Mouse (Mus musculus) layer of hippocampus, adult 9-10 months (tissue): Measurements from ENCODE around the gene Fgd2.

Experiments
- DNase-seq: peaks from one replicate; pipeline ENCODE4 v3.0.0; 2022; ENCODE audit warnings: low spot score

Fgd2 gene

GRCm38 (mm10) chr17:29398434-29399026 lies 37.8 kb downstream of the Fgd2 start:
- no peak for DNase-seq

- DNase-seq = no peak
These were observed 38.7 kb downstream of the Fgd2 start for GRCm38 (mm10) chr17:29399241-29399910.

- DNase-seq = no peak
These were observed 39.3 kb downstream of the Fgd2 start for GRCm38 (mm10) chr17:29400044-29400443.

- no peak for DNase-seq
These were observed 41.1 kb downstream of the Fgd2 start for GRCm38 (mm10) chr17:29401741-29402268.

GRCm38 (mm10) chr17:29403179-29403578 lies 42.5 kb downstream of the Fgd2 start:
- no peak for DNase-seq

- no peak for DNase-seq
These were observed 44.8 kb downstream of the Fgd2 start for GRCm38 (mm10) chr17:29405501-29405900.

- no peak for DNase-seq
These were observed 45.4 kb downstream of the Fgd2 start for GRCm38 (mm10) chr17:29406077-29406476.

GRCm38 (mm10) chr17:29407405-29407804 lies 46.7 kb downstream of the Fgd2 start:
- DNase-seq = no peak

- no peak for DNase-seq
These were observed 47.6 kb downstream of the Fgd2 start for GRCm38 (mm10) chr17:29408364-29408763.

GRCm38 (mm10) chr17:29409800-29410343 lies 49.2 kb downstream of the Fgd2 start:
- DNase-seq = no peak

GRCm38 (mm10) chr17:29411821-29412425 lies 51.2 kb downstream of the Fgd2 start:
- DNase-seq = no peak

- DNase-seq = no peak
These were observed 53.9 kb downstream of the Fgd2 start for GRCm38 (mm10) chr17:29414566-29414965.

GRCm38 (mm10) chr17:29415761-29416662 lies 55.3 kb downstream of the Fgd2 start:
- no peak for DNase-seq

GRCm38 (mm10) chr17:29416757-29417156 lies 56.0 kb downstream of the Fgd2 start:
- no peak for DNase-seq

- no peak for DNase-seq
These were observed 58.2 kb downstream of the Fgd2 start for GRCm38 (mm10) chr17:29418758-29419380.

- DNase-seq = no peak
These were observed 59.4 kb downstream of the Fgd2 start for GRCm38 (mm10) chr17:29419976-29420739.

GRCm38 (mm10) chr17:29421319-29421718 lies 60.6 kb downstream of the Fgd2 start:
- DNase-seq = no peak

GRCm38 (mm10) chr17:29422337-29422736 lies 61.6 kb downstream of the Fgd2 start:
- no peak for DNase-seq

- no peak for DNase-seq
These were observed 62.3 kb downstream of the Fgd2 start for GRCm38 (mm10) chr17:29422912-29423504.

- DNase-seq = no peak
These were observed 63.3 kb downstream of the Fgd2 start for GRCm38 (mm10) chr17:29423991-29424390.
